Mouse (Mus musculus): Measurements from ENCODE around the gene Ccl7.

- TF ChIP-seq CTCF (IDR thresholded peaks at IDR 0.05; ENCODE audit: extremely low read depth, insufficient read depth, insufficient read length, insufficient replicate concordance) (no peak), POLR2A (IDR thresholded peaks at IDR 0.05; ENCODE audit: low read depth, low read length) (no peak)
Measured at GRCm38 (mm10) chr11:82035356-82035755, 10.2 kb upstream of the Ccl7 start, which contains the start of gene Ccl2.
